Mouse (Mus musculus) kidney, embryonic 16.5 days (tissue): Measurements from ENCODE around the gene Supt4a. TPM values are rescaled to one million over a fixed set of nuclear protein-coding genes. Genes with fewer than 3 reads are reported as not detected.

ENCODE experiments used
- ATAC-seq: fragments of 200-750 bp; cut with Nextera tagmentation; 2 replicates; pipeline ENCODE4 v1.8.0; 2017; ENCODE audit warnings: moderate TSS enrichment; ENCODE audit not compliant: low FRiP score, low TSS enrichment
- H3K27ac ChIP-seq: fragments of 300-500 bp; sonication (generic); 2 replicates; pipeline ENCODE4 v1.5.1; 2014; ENCODE audit warnings: low read length
- H3K27me3 ChIP-seq: fragments of 300-500 bp; sonication (generic); 2 replicates; pipeline ENCODE4 v1.6.1; 2014; ENCODE audit warnings: low read length, control low read depth, mixed read lengths; ENCODE audit not compliant: insufficient read depth
- H3K36me3 ChIP-seq: fragments of 300-500 bp; sonication (generic); 2 replicates; pipeline ENCODE4 v1.6.1; 2014; ENCODE audit warnings: low read length, control low read depth, mixed read lengths; ENCODE audit not compliant: insufficient read depth
- H3K4me1 ChIP-seq: fragments of 300-500 bp; sonication (generic); 2 replicates; pipeline ENCODE4 v1.6.1; 2014; ENCODE audit warnings: low read length, control low read depth, mixed read lengths; ENCODE audit not compliant: insufficient read depth
- H3K4me2 ChIP-seq: fragments of 300-500 bp; sonication (generic); replicated peaks from 2 replicates; pipeline ENCODE4 v1.6.1; 2014; ENCODE audit warnings: low read depth, low read length
- H3K4me3 ChIP-seq: fragments of 300-500 bp; sonication (generic); 2 replicates; pipeline ENCODE4 v1.5.1; 2014; ENCODE audit warnings: mild to moderate bottlenecking, low read length
- H3K9ac ChIP-seq: fragments of 300-500 bp; sonication (generic); replicated peaks from 2 replicates; pipeline ENCODE4 v1.6.1; 2014; ENCODE audit warnings: low read length
- H3K9me3 ChIP-seq: fragments of 300-500 bp; sonication (generic); 2 replicates; pipeline ENCODE4 v1.6.1; 2016; ENCODE audit warnings: low read length, control low read depth
- WGBS: fragments of 180-500 bp; shearing (Covaris S2); extraction: QIAGEN DNeasy Blood & Tissue Kit; methylation state at CpG from one replicate; pipeline ENCODE4 v1.1.7; 2014; 5-methylcytosine and 5-hydroxymethylcytosine counted together
- polyA plus RNA-seq: library from polyadenylated mRNA; unstranded; fragments of >200 nt; fragmentation: Nextera tagmentation; extraction: Ambion mirVana; gene quantifications from 2 replicates; pipeline ENCODE4 v1.2.1, GENCODE M21; 2015

Gene Supt4a
- polyA plus RNA-seq, 1 experiment from 2014 or later: 161 TPM

GRCm38 (mm10) chr11:87734346-87734745, 3.0 kb upstream of the Supt4a start:
- no peaks in the 10 kb centered on the region for H3K27me3 ChIP-seq
- H3K27ac ChIP-seq: no peak overlapping the region
- no peaks in the 10 kb centered on the region for H3K9me3 ChIP-seq
- peaks cover 12% of the 10 kb centered on the region; the same call in 1 of the 2 replicates for H3K4me1 ChIP-seq
- H3K4me2 ChIP-seq: peak overlapping the region; percentile 38
- H3K36me3 ChIP-seq: peaks cover under 1% of the 10 kb centered on the region
- H3K4me3 ChIP-seq: 0 out of 2 replicates have a peak overlapping the region, but pooled peaks have one; percentile 7
- no peak for ATAC-seq
- peak overlapping the region; percentile 47 for H3K9ac ChIP-seq
- 50% methylated on average over 5 of the region's 5 CpGs for WGBS

GRCm38 (mm10) chr11:87735691-87736090, 1.7 kb upstream of the Supt4a start:
- H3K4me3 ChIP-seq: no peak overlapping the region
- no peak for ATAC-seq
- H3K36me3 ChIP-seq: peaks cover 14% of the 10 kb centered on the region
- no peaks in the 10 kb centered on the region for H3K27me3 ChIP-seq
- H3K4me2 ChIP-seq: no peak overlapping the region
- WGBS: 89% methylated on average over 6 of the region's 6 CpGs
- H3K4me1 ChIP-seq: peaks cover 12% of the 10 kb centered on the region; the same call in 1 of the 2 replicates
- H3K9me3 ChIP-seq: no peaks in the 10 kb centered on the region
- no peak overlapping the region for H3K9ac ChIP-seq
- H3K27ac ChIP-seq: no peak overlapping the region

GRCm38 (mm10) chr11:87736647-87737134, 661 bp upstream of the Supt4a start:
- Histone ChIP-seq H3K36me3 (peaks cover 18% of the 10 kb centered on the region), H3K27ac (peak overlapping the region; percentile 80), H3K27me3 (no peaks in the 10 kb centered on the region), H3K9me3 (no peaks in the 10 kb centered on the region), H3K4me2 (peak overlapping the region; percentile 74), H3K4me3 (peak overlapping the region; percentile 68), H3K9ac (peak overlapping the region; percentile 86), H3K4me1 (peaks cover 12% of the 10 kb centered on the region; the same call in 1 of the 2 replicates)
- WGBS: under 1% methylated on average over 31 of the region's 31 CpGs
- peak; percentile 62 for ATAC-seq

GRCm38 (mm10) chr11:87743691-87744090, 6.3 kb downstream of the Supt4a start:
- no peaks in the 10 kb centered on the region for H3K9me3 ChIP-seq
- H3K4me1 ChIP-seq: 0 out of 2 replicates have a peak, but pooled peaks cover 1% of the 10 kb centered on the region
- no peak overlapping the region for H3K9ac ChIP-seq
- no peak overlapping the region for H3K4me2 ChIP-seq
- no peak overlapping the region for H3K4me3 ChIP-seq
- ATAC-seq: no peak
- H3K27me3 ChIP-seq: no peaks in the 10 kb centered on the region
- H3K27ac ChIP-seq: no peak overlapping the region
- H3K36me3 ChIP-seq: peaks cover 48% of the 10 kb centered on the region
- 91% methylated on average over 3 of the region's 3 CpGs for WGBS

- H3K4me2 ChIP-seq: no peak overlapping the region
- H3K9ac ChIP-seq: no peak overlapping the region
- H3K27me3 ChIP-seq: no peaks in the 10 kb centered on the region
- no peak overlapping the region for H3K4me3 ChIP-seq
- WGBS: 82% methylated on average over 4 of the region's 4 CpGs
- no peaks in the 10 kb centered on the region for H3K9me3 ChIP-seq
- H3K4me1 ChIP-seq: peaks cover 12% of the 10 kb centered on the region
- peaks cover 41% of the 10 kb centered on the region for H3K36me3 ChIP-seq
- ATAC-seq: no peak
- no peak overlapping the region for H3K27ac ChIP-seq
Observed at GRCm38 (mm10) chr11:87744964-87745363, 7.6 kb downstream of the Supt4a start.

- Histone ChIP-seq H3K9me3 (no peaks in the 10 kb centered on the region), H3K4me3 (no peak overlapping the region), H3K4me1 (peaks cover 12% of the 10 kb centered on the region), H3K27me3 (no peaks in the 10 kb centered on the region), H3K4me2 (no peak overlapping the region), H3K27ac (no peak overlapping the region), H3K9ac (no peak overlapping the region), H3K36me3 (peaks cover 34% of the 10 kb centered on the region)
- 76% methylated on average over 9 of the region's 9 CpGs for WGBS
- ATAC-seq: no peak
Observed at GRCm38 (mm10) chr11:87745632-87746555, 8.5 kb downstream of the Supt4a start.

DNA sequence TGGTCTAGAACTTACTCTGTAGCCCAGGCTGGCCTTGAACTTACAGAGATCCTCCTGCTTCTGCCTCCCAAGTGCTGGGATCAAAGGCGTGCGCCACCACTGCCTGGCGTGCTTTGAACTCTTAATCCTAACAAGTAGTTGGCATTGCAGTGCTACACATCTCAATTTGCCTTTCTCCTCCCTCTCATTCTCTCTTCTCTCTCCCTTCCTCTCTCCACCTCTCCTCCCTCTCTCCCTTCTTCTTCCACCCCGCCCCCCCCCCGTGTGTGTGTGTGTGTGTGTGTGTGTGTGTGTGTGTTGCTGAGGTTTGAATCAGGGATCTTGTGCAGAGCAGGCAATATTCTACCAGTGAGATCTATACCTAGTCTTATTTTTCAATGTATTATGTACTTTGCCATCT, 10.0 kb downstream of the Supt4a start:
- Histone ChIP-seq H3K4me2 (no peak overlapping the region), H3K9me3 (no peaks in the 10 kb centered on the region), H3K27ac (no peak overlapping the region), H3K9ac (no peak overlapping the region), H3K4me3 (no peak overlapping the region), H3K36me3 (peaks cover 23% of the 10 kb centered on the region), H3K27me3 (no peaks in the 10 kb centered on the region), H3K4me1 (peaks cover 12% of the 10 kb centered on the region)
- 98% methylated on average over 5 of the region's 5 CpGs for WGBS
- ATAC-seq: no peak

- Histone ChIP-seq H3K4me3 (no peak overlapping the region), H3K36me3 (peaks cover 19% of the 10 kb centered on the region), H3K27ac (no peak overlapping the region), H3K4me2 (no peak overlapping the region), H3K4me1 (peaks cover 12% of the 10 kb centered on the region), H3K9me3 (no peaks in the 10 kb centered on the region), H3K27me3 (no peaks in the 10 kb centered on the region), H3K9ac (no peak overlapping the region)
- ATAC-seq: no peak
- WGBS: 90% methylated on average over 7 of the region's 7 CpGs
Observed at GRCm38 (mm10) chr11:87747716-87748115, 10.4 kb downstream of the Supt4a start.

GRCm38 (mm10) chr11:87748132-87749119, 11.1 kb downstream of the Supt4a start:
- no peaks in the 10 kb centered on the region for H3K27me3 ChIP-seq
- H3K36me3 ChIP-seq: peaks cover 16% of the 10 kb centered on the region
- H3K9me3 ChIP-seq: no peaks in the 10 kb centered on the region
- H3K4me1 ChIP-seq: peaks cover 12% of the 10 kb centered on the region
- H3K9ac ChIP-seq: peak overlapping the region; percentile 37; the same call in 1 of the 2 replicates
- H3K4me2 ChIP-seq: peak overlapping the region; percentile 37
- 31% methylated on average over 19 of the region's 19 CpGs for WGBS
- H3K27ac ChIP-seq: peak overlapping the region; percentile 56
- peak; percentile 37; the same call in 1 of the 2 replicates for ATAC-seq
- H3K4me3 ChIP-seq: no peak overlapping the region
